Mouse (Mus musculus) CD4-positive helper T cell, adult 2 months (primary cell): ENCODE measurements at regions not wholly inside any gene's neighbourhood (a gene's known extent, or its start where the extent isn't known, plus 50 kb on each side); places are given as distances from the start of the nearest gene placed in this dataset.

ENCODE experiments used
- DNase-seq: peaks from one replicate; pipeline ENCODE4 v3.0.0-alpha.2; 2012; ENCODE audit warnings: low read depth, missing footprints, low spot score

DNA sequence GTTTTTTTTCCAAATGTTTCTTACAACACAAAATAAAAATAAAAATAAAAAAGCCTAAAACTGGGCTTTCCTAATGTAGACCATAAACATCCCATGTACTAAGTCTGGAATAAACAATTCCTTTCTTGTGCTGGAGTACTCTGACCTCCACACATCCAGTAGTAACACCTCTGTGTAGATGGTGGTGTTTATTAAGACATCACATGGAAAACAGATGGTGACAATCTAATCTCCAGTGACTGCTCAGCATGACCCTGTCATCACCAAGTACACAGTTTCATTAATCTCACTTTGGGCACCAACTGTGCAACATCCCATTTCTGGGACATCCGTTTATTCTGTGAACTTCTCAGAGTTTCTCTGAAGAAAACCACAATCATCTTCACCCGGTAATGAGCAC, 118.7 kb upstream of the Bank1 start:
- no peak for DNase-seq

DNA sequence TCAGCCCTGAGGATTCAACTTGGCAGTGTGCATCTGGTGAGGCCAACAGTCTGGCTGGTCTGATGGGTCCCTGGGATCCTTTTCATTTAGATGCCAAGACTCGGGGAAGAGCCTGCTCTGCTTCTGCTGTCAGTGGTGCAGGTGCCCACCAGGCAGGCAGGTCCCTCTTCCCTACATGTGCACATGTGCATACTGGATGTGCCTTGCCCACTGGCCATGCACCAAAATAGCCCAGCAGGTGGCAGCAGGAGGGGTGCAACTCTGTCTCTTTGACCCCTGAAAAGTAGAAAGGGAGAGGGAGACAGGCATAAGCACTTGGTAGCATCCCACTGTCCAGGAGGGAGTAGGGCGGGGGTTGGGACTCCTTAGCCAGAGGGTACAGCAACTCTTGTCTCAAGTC, 116.2 kb upstream of the Bank1 start:
- no peak for DNase-seq

DNA sequence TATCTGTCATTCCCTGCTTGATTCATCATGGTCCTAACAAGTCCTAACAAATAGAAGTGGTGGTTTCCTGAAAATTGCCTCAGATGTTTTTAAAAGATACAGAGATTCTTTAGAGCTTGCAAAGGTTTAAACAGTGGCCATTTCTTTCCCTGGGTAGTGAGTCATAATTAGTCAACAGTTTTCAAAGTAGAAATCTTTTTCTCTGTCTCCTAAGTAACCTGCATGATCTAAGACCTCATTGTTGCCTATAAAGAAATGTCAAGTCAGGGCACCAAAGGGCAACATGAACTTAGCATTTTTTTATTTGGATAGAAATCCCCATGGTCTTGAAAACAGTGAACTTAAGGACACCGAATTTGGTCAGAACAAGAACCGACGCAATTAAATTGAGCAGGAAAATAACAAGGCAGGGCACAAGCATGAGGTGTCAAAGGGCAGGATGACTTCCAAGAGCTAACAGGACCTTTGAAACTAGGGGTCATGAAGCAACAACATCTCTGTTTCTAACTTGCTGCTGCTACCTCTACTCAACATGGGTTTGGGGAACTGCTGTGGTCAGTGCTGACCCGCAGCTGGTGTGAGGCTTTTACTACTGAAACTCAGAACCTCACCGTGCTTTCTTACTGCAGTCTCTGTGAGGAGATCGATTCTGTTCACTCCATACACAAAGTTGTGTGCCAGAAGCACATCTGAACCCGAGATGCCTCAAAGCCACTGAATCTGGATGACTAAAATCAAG, 114.2 kb upstream of the Bank1 start:
- no peak for DNase-seq

DNA sequence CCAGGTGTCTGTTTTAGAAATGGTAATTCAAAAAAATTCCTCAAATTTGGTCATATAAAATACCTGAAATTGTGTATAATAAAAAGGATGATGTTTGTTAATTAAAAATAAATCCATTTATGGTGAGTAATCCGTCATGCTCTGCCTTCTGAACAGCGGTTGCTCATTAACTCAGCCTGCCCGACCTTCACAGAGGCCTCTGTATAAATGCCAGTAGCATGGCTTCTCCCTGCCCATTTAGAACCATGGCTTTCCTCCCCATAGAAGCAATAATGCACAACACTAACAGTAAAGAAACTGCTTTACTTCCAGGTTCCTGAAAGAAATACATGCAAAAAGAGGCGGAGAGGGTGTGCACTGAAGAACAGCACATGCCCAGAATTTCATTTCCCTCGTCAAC, 113.5 kb upstream of the Bank1 start:
- no peak for DNase-seq

DNA sequence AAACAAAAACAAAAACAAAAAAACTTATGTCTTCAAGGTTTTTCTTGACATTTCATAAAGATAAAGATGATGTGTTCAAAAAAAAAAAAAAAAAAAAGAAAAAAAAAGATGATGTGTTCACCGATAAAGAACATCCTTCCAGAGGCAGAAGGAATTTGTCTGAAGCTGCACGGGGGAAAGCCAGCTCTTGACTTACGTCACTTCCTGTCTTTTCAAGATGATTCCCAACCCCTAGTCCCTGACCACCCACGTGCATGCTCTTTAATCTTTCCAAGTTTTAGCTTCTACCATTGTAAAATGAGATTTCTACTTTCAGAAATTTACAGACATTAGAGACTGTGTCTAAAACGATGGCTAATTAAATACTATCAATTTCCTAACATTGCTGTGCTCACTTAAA, 108.5 kb upstream of the Bank1 start:
- DNase-seq: no peak

DNA sequence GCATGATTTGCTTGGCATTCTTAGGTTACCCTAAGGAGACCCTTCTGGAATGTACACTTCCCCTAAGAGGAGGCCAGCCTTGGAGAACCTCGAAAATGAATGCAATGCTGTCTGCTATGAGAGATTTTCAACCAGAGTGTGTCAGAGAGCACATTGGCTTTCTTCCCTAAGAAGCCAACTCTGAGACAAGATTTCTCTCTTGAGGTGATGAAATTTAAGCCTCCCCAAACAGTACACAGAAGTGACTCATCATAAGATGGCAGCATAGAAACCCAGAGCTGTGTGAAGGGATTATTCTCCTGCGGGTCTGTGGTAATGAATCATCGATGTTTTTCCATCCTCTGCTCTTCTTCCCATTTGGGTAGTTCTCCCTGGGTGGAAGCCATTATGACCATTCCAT, 106.2 kb upstream of the Bank1 start:
- DNase-seq: no peak

DNA sequence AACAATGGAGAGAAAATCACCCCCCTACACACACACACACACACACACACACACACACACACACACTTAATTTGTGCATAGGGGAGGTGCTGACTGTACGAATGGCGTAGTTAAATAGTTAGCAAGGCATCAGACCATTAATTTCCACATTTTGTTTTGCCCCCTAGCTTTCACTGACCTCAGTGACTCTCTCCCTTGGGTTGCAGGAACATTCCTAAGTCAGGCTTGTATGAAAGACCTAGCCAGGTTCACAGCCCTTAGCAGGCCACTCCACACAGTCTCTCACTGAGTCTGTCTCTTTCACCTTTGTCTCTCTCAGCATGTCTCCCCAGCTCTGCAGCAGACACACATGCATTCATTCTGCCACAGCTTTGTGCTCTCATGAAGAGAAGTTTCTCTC, 101.6 kb upstream of the Bank1 start:
- DNase-seq: no peak

DNA sequence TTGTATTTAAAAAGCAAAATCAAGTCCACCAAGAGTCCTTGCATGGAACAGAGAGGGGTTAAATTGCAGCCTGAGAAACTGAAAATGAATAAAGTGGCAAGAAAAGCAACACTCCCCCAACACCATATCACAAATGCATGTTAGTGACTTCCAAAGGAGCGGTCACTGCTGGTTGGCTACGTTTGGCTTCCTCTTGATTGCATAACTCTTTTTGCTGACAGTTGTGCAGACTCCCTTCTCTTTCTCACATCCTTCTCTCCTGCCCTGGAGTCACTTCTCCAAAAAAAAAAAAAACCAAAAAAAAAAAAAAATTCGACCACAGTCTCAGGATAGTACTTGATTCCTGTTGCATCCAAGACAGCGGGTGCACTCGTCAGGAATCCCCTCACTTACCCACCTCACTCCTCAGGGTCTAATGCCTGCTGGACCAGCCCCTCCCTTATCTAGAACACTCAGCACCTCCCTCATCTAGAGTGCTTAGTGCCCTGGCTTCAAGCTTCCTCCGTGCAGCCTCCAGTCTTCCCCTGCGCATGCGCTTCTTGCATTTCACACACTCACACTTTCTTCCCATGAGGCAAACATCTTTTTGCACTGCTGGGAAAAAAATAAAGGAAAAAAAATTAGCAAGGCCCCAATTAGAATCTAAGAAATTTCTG, 100.8 kb upstream of the Bank1 start:
- DNase-seq: no peak

DNA sequence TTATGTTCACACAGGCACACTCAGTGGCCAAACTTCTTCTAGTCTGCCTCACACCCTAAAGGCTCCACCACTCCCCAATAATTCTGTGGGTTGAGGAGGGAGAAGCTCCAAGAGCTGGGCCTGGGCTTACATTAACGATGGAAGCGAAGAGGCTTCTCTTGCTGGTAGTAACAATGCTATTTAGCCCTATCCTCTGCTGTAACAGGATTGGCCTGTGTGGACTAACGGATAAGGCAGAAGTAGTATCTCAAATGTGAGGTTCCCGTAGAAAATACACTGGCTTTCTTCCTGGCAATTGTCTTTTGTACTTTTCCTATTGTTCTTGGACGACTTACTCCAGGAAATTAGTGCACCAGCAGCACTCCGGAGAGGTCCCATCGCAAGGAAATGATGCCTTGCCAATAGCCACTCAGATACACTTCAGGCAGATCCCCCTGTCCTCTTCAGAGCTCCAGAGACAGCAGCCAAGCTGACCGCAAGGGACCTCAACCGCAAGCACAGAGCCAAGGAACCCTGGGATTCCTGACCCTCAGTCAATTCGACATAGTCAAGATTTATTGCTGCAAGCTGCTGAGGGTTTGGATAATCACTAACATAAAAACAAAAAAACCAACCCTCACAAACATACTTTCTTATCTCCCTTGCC, 96.2 kb upstream of the Bank1 start:
- DNase-seq: no peak

DNA sequence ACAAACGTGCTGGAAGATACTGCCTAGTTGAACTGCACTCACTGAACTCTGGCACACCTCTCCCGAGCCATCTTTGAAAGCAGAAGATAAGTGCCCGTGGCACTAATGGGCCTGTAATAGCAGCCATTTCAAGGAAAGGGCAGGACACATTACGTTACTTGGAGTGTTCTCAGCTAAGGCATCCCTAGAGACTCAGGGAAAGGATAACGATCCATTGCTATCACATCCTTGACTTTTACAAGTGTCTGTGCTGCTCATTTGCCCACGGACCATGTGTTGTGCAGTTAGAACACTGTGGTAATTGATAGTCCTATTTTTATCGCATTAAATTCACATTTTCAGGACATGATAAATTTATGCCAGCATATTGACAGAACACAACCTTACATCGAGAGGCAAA, 79.7 kb upstream of the Bank1 start:
- no peak for DNase-seq

DNA sequence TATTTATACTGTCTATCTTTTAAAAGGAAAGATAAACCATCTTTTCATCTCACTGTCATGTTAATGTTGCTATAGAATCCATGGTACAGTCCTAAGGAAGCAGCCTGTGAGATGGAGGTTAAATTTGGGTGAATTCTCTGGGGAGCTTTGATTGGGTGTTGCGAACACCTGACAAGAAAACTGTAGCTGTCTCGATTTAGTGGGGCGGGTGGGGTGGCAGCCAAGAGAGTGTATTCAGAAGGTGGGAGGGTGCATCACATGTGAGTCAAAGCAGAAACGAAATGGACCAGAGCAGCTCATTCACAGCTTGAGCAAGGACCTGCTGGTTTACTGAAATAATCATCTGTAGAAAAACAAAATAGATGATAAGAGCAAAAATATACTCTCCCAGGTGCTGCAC, 57.4 kb upstream of the Bank1 start:
- DNase-seq: no peak

DNA sequence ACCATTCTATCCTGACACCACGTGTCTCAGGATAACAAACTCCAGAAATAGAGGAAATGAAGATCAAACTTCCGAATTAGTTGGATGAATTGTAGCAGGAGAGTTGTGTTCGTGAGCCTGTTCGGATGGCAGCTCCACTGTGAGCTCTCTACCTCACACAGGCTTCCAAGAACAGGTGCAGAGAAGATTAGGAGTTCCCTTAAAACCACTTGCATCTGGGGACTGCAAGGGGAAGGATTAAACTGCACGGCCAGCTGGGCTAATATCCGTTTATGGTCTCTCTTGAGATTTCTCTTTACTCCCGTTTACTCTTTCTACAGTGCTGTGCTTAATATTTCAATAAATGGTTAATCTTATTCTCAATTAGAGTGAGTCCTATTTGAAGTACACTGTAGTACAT, 54.8 kb upstream of the Bank1 start:
- DNase-seq: no peak

DNA sequence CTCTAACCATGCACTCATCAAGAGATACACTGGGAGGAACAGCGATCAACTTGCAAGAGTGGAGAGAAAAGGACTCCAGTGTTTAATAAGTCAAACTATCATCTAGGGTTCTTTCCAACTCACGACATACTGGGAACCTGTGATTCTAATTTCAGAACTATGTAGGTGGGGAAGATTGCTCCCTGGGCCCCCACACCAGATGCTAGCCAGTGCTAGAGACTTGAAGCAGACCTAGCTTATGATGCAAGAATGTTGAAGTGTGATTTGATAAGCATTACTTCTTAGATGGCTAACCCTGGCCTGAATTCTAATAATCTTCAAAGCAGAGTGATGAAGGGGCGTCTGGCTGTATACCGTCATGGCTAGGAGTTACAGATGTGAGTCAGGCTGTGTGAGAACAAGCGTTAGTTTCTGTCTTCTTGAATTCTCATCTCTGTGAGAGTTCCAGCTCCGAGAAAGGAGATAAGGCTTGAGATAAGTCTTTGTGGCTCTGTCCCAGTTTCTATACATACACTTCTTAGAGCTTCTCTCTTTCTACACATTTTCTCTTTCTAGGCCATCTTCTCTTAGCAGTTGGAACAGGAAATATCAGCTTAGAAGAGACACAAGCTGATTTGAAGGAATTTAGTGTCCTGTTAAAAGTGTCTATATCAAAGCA, 54.0 kb upstream of the Bank1 start:
- DNase-seq: no peak

DNA sequence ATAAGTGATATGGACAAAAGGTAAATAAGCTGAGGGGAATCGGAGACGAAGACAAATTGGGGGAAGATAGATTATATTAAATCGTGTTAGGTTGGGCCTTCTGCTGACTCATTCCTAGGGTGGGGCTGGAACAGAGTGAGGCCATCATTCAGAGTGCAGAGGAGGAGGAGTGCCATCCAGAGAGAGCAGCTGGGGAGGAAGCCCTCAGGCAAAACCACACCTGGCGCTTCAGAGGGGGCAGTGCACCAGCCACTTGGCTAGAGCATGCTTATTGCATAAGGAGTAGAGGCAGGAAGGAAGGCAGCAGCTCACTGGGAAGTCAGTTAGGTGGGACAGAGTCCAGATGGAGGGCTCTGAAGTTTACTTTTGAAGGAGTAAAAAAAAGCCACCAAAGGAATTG, 51.0 kb upstream of the Bank1 start:
- DNase-seq: no peak
